Mouse (Mus musculus) cortical plate, adult 2 months (tissue): ENCODE data around the gene Cd52.

Experiments
- CTCF ChIP-seq: fragments of 200-500 bp; IDR thresholded peaks from 2 replicates; pipeline ENCODE4 v1.5.1; 2011; ENCODE audit warnings: mild to moderate bottlenecking, control low read depth, low read length; ENCODE audit not compliant: insufficient read depth; ENCODE audit errors: extremely low read depth
- POLR2A ChIP-seq: fragments of 200-500 bp; IDR thresholded peaks from 2 replicates; pipeline ENCODE4 v1.6.1; 2011; ENCODE audit warnings: mild to moderate bottlenecking, low read length, control low read depth; ENCODE audit not compliant: insufficient read depth; ENCODE audit errors: extremely low read depth

- no peak for TF ChIP-seq CTCF
- TF ChIP-seq POLR2A, result no peak
Measured at GRCm38 (mm10) chr4:134061166-134061830, 33.6 kb downstream of the Cd52 start.
